In the genomic region with DNA sequence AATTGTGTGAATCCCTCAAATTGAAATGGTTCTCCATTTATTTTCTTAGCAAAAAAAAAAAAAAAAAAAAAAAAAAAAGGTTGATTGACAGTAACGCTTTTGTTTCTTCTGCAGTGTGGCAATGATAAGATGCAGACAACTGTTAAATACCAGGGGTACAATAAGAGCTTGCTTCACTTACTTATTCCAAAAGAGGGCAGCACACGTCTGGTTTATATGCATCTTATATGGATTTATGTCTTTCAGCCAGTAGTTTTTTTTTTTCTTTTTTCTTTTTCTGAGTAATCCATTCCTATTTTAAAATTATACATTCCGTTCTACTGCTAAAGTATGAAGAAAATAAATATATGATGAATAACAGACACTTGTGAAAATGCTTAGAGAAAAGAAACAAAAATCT, we compare ENCODE assay signal across 8 mouse cellular contexts.
DNase-seq lines count a peak whose midpoint lies in the region; ATAC-seq lines count a peak whose summit lies in the region.

No protein-coding gene starts in this region.

- 26% methylated on average over 3 of the region's 3 CpGs for WGBS in large intestine, adult 2 months

- ATAC-seq in CD4-positive, CD25-positive, alpha-beta regulatory T cell, adult 4 months, result no peak

- DNase-seq in adrenal gland, postnatal 10 days, result peak; percentile 12
- no peak for DNase-seq in adrenal gland, postnatal 4 days (ENCODE audit: low spot score in 2 of 2)
- peak; percentile 17 for DNase-seq in layer of hippocampus, adult 9-10 months (ENCODE audit: low spot score)
- DNase-seq in layer of hippocampus, postnatal 25 days (ENCODE audit: extremely low spot score in 1 of 2, low spot score in 1 of 2), result no peak
- peak; percentile 50 for DNase-seq in adipocyte (ENCODE audit: low spot score)
- DNase-seq in large intestine, adult 2 months (ENCODE audit: low read depth, low spot score), result peak; percentile 1
- no peak for DNase-seq in c-Kit-positive CD71-positive TER-119-positive erythroid progenitor cells, embryonic 14.5 days (ENCODE audit: low spot score)

Comparison
In these comparisons a context has a peak if more than half of its experiments do, and no peak if none do; other contexts are left out.
1. DNase-seq: peak in adrenal gland, postnatal 10 days (single experiment), layer of hippocampus, adult 9-10 months (single experiment), adipocyte (single experiment) and large intestine, adult 2 months (single experiment); none in adrenal gland, postnatal 4 days (0 of 2), layer of hippocampus, postnatal 25 days (0 of 2) and c-Kit-positive CD71-positive TER-119-positive erythroid progenitor cells, embryonic 14.5 days (single experiment).